Mouse (Mus musculus) G1E-ER4 (cell line): ENCODE results near the gene Pomgnt2. TPM values are rescaled to one million over a fixed set of nuclear protein-coding genes. Genes with fewer than 3 reads are reported as not detected.

Experiments used
- GATA1 ChIP-seq: IDR thresholded peaks from one replicate; pipeline ENCODE4 v1.8.0; 2012; ENCODE audit warnings: low read length, inconsistent platforms
- polyA plus RNA-seq: library from polyadenylated mRNA; stranded (reverse); fragments of >175 nt; gene quantifications from 2 replicates; pipeline ENCODE4 v1.2.3, GENCODE M21; 2012

Gene Pomgnt2
- polyA plus RNA-seq, 1 experiment, result not detected

DNA sequence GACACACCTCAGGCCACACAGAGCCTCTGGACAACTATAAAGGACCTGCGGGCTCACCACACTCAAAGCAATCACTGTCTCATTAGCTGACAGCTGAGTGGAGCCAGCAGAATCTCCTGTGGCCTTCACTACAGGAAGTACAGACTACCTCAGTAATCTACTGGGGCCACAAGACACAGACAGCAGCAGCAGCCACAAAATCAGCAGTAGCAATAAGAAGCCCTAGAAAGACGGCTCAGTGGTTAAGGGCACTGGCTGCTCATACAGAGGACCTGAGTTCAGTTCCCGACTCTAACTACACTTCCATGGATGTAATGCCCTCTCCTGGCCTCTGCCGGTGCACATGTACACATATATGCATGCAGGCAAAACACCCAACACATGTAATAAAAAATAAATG is 23.4 kb upstream of the Pomgnt2 start:
- TF ChIP-seq GATA1, result no peak

DNA sequence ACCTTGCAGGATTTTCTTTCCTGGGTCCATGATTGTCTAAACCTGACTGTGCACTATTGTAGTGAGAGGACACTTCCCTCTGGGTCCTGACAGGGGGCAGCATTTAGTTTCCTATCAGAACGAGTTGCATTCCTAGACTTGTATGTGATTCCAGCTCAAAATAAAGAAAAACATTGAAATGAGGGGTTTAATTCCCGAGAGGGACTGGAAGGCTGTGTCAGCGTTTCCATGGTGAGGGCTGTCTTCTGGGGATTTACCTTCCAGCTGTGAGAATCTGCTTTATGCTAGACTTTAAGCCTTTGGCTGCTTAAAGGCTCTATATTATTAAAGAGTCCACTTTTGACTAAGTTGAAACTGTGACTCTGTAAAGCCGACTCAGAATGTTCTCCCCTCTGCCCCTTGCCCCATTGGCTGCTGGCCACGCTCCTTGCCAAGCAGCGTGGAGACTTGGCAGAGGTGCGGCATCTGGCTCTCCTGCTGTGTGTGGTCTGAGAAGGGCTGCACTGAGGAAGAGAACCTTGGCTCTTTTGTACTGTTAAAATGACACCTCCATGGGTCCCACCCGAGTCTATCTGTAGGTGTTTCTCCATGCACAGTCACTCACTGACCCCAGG is 22.0 kb upstream of the Pomgnt2 start:
- no peak for TF ChIP-seq GATA1

DNA sequence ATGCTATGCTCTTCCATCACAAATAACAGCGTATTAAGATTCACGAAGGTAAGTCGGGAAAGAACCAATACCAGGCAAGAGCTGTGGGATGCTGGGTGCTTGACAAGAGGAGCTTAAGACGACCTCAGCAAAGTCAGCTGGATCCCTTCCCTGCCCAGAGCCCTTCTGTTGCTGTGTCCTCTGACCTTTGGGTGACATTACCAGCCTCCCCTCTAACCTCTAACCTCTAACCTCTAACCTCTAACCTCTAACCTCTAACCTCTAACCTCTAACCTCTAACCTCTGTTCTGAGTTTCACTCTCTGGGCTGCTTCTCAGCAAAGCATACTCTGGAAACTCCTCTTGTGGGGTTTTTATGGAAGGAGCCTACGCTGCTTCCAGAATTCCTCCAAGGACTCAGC is 21.2 kb upstream of the Pomgnt2 start:
- TF ChIP-seq GATA1, result no peak

DNA sequence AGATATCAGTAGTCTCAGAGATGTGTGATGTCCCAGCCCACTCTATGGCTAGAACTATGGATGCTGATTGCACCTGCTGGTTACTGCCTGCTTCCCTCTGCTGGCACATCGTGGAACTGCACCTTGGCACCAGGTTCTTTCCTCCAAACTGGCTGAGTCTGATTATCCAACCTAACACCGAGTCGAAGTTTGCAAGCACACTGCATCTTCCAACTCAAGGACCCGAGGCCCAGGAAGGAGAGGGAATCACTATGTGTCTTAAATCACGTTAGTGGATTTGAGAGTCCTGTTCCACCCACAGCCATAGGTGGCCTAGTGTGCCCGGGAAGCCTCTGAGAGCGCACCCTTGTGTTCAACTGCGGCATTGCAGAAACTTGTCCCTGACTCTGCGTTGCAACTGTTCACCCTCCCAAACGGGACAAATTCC is 17.3 kb upstream of the Pomgnt2 start:
- TF ChIP-seq GATA1, result no peak

DNA sequence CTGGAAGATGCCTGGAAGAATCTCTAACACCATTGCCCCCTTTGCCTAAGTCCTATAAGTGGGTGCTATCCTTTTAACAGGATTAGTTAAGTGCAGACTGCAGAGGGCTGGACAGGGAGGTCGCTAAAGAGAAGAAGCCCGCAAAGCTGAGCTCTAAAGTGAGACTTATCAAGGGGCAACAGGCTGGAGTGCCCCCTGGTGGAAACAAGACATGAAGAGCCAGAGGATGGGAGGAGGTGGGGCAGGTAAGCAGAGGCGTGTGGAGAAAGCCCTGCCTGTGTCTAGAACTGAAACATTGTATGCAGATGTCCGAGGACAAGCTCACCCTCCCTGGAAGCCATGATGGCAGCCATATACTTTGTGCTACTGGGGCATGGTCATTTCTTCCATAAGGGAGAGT is 16.7 kb upstream of the Pomgnt2 start:
- no peak for TF ChIP-seq GATA1

DNA sequence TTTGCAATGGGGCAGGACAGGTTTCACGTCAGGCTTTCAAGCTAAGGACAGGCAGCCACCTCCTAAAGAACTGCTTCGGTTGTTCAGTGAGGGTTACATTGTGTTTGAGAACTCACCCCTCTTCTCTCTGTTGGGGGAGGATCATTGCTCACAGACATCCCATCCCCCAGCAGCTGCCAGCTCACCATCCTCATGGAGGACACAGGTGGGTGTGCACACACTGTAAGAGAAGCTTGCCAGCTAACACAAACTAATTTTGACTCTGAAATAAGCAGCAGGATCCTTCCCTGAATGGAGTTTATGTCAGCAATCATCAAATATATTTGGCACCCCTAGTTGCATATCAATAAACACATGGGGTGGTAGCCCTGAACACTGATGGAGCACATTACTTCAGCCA is 15.9 kb upstream of the Pomgnt2 start:
- no peak for TF ChIP-seq GATA1

DNA sequence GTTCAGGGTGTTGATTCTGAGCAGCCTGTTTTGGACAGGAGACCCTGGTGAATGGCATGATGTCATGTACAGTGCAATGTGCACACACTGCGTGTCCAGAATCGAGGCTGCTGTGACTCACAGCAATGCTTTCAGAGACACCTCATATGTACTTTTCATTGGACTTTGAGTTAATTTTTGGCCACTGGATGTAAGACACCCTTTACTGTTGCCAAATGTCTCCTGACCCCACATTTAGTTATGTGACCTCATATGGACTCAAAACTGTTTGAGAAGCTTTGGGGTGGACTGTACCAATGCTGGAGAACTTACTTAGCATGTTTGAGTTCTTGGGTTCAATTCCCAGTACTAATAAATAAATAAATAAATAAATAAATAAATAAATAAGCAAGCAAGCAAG is 13.8 kb upstream of the Pomgnt2 start:
- TF ChIP-seq GATA1, result no peak

DNA sequence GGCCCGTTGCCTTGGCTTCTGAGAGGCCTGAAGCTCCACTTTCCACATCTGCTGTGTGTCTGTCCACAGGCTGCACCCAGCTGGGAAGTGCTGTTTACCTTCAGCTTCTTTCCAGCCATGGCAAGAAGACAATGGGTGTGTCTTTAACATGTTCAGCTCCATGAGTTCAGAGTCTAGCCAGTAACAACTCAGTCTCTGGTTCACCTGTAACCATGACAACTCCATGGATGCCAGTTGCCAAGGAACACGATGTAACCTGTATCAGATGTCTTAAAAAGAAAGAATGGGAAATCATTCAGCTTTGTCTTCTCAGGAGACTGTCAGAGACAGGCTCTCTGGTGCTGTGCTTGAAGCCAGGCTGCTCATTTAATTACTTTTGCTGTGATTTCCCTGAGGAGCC is 12.0 kb upstream of the Pomgnt2 start:
- no peak for TF ChIP-seq GATA1

DNA sequence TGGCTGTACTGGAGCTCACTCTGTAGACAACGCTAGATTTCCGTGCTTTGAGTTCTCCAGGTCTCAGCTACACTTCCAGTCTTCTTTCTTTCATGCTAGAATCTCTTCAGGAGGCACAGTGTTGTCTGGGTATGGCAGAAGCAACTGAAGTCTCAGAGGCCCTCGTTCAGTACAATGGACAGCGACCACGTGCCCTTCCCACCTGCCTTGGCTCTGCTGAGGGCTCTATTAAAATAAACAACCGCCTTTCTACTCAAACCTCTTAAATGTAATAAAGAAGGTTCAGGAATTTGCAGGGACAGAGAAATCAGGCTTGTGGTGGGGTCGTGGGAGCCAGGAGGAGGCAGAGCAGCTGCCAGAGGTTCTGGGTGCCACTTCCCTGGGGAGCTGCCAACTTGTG is 9.7 kb upstream of the Pomgnt2 start:
- no peak for TF ChIP-seq GATA1

DNA sequence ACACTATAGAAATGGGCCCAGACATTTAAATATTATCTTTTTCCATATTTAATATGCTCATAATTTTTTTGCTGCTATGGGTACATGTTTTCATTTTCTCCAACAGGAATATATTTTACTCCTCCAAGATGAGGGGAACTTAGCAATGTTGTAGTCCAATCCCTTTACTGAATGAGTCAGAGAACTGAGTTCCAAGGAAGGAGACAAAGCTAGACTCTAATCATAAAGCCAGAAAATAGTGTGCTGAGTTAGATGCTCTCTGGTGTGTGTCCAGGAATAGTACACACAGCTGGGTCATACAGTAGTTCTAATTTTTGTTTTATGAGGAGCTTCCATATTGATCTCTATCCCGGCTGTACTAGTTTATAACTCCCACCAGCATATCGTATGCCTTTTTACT is 9.3 kb upstream of the Pomgnt2 start:
- TF ChIP-seq GATA1, result no peak

DNA sequence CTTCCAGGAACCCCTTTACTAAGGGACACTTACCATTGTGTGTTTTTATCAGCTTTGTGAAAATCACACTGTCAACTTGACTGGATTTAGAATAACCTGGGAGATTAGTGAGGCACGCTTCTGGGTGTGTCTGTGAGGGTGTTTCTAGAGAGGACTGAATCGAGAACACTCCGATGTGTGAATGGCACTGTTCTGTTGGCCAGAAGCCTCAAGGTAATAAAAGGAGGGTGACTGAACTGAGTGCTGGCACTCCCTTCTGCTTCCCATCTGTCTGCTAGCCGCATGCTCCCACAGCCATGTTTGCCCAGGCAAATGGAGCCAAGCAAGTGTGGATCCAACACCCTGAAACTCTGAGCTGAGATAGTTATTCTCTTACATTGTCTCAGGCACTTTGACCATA is 1.1 kb upstream of the Pomgnt2 start:
- no peak for TF ChIP-seq GATA1

DNA sequence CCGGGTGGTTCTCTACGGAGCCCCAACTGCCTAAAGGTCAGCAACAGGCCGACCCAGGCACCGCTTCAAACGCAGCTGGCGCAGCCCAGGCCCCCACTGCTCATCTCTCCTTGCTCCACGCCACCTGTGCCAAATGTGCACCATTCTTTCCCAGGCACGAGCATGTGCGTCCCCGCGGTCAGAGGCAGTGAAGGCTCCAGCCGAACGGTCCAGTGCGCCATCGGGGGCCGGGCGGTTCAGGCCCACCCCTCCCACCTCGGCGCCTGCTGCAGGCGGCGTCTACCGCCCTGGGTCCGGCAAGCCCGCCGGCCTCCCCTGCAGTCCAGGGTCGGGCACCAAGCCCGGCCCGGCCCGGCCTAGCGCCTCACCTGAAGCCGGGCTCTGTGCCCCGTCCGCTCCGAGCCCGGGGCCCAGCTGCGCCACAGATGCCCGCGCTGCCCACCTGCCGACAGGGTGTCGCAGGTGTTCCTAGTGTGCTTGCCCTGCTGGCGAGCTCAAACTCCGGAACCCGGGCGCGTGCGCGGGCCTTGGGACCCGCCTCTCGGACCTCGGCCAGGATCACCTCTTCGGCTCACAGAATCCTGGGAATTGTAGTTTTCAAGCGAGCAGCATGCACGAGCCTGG is 1.3 kb downstream of the Pomgnt2 start:
- TF ChIP-seq GATA1, result no peak

DNA sequence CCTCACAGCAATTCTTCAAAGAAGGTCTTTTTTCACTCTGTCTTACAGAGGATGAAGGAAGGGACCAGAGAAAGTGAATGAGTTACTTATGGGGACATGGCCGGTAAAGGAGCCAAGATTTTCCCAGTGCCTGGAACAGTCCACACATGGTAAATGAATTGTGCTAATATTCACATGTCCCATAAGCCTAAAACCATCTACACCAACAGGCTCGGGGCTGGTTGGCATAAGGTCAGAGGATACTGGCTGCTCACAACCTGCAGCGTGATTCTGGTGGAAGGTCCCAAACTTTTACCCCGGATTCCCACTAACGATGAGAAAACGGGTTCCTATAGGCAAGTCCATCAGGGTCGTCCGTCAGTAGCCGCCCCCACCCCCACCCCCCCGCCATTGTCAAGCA is 1.8 kb downstream of the Pomgnt2 start:
- TF ChIP-seq GATA1, result no peak

DNA sequence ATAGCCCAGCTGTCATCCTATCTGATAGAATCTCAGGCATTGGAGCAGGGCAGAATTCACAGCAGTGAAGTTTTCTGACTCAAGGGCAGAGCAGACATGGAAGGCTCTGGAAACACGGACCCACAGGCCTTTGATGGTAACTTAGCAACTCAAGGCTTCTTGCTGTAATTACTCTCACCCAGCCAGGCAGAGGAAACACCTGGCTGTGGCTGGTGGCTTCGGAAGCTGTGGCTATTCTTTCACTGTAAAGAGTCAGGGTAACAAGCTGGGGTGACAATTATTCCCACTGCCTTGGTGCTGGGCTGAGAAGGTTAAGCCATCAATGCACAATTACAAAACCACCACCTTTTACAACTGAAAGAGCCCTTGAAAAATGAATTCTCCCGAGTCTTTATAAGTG is 3.9 kb downstream of the Pomgnt2 start:
- TF ChIP-seq GATA1, result no peak

DNA sequence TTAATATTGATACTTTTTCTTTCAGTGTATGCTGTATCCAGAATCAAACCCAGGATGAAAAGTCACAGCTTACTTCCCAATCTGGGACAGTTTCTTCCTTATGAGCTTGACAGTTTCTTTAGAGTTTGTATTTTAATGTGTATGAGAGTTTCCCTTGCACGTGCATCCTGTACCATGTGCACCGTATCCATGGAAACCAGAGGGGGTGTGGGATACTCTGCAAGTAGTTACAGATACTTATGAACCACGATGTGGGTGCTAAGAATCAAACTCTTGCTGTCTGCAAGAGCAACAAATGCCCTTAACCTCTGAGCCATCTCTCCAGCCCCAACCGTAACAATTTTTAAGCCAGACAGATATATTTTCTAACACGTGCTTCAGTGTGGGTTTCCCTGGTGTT is 5.9 kb downstream of the Pomgnt2 start:
- TF ChIP-seq GATA1, result no peak

DNA sequence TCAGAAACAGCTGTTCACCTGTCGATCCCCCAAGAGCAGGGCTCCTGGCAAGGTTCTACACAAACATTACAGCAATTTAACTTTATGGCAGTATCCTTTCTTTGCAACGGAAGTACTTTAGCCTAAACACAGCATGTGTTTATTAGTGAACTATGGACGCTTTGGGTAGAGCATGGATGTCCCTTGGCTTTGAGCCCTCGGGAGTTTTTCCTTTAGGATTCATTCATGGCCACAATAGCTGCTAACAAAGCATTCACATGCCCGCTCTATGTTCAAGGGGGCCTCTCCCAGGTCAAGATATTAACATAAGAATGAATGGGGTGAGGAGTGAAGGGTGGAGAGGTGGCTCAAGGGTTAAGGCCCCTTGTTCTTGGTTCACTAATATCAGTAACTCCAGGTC is 7.4 kb downstream of the Pomgnt2 start:
- TF ChIP-seq GATA1, result no peak

DNA sequence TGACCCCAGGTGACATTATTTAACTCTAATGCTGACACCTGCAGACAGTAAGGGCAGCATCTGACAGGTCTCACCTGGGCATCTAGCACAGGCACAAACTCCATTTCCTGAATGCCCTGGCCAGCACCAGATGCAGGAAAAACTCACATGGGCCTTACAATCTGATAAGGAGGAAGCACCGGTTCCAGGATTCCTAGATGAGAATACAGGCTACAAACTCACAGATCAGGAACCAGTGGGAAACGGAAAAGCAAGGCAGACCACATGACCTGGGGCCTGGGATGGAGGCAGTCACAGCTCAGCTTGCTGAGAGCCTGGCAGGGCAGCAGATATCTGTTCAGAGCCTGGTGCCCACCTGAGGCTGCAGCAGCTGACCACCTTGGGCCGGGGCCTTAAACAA is 8.0 kb downstream of the Pomgnt2 start:
- no peak for TF ChIP-seq GATA1
